Mouse (Mus musculus) heart, adult 11 months (tissue): ENCODE results near the gene Ddt.

Experiments
- DNase-seq: peaks from one replicate; pipeline ENCODE4 v3.0.0; 2022

Ddt gene

DNA sequence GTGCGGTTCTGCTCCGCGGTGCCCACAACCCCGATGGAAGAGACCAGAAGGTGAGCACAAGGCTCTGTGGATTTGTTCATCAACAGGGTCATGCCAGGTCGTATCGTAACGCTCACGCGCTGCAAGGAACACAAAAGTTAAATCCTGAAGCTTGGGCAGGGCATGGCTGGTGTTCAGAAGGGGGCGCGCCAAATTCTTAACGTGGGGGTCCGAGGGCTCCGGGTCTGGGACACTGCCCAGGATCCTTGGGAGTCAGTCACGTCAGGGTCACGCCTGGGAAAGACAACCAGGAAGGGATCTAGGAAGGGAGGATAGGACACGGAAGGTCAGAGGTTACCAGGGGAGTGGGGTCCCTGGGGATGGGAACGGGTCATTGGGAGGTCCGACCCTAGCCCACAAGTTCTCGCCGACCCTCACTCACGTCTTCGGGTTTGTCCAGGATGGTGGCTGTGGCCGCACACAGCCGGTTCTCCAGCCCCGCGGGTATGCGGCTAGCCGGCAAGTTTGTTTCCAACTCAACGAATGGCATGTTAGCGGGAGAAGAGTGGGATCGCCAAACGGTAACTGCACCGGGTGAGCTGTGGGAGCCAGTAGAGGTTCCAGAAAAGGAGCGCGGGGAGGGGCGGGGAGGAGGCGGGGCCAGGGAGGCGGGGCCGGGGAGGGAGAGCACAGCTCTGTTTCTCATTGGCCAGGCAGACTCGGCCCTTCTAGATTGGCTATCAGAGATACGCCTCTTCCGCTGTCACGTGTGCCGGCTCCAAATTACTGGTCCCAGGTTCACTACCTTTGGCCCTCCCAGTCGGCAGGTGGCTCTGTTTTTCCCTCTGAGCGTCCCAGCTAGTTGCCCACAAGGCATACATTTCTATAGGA is at the start of gene Ddt:
TSS of gene Ddt (minus strand) at position 620 of the 870 bp plus-strand sequence.
- peak; percentile 99 for DNase-seq

DNA sequence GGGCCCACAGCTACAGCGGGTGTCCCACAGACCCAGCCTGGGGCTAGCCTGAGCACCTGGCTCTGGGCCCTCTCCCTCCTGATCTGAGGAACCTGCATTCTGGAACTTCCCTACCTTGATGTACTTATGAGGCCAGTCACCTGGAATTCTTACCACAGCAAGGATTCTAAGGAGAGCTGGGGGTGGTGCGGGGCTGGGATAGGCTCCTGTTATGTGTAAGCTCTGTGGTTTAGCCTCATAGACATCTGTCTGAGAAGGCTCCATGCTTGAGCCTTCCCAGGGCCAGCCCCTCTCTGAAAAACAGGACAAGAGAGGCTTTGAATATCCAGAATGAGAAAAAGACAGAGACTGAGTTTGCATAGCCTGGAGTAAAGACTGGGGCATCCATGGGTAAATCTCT is 49.2 kb upstream of the Ddt start, which contains the start of gene Gstt4:
TSS of gene Gstt4 (minus strand) at position 101 of the 400 bp plus-strand sequence.
- no peak for DNase-seq

DNA sequence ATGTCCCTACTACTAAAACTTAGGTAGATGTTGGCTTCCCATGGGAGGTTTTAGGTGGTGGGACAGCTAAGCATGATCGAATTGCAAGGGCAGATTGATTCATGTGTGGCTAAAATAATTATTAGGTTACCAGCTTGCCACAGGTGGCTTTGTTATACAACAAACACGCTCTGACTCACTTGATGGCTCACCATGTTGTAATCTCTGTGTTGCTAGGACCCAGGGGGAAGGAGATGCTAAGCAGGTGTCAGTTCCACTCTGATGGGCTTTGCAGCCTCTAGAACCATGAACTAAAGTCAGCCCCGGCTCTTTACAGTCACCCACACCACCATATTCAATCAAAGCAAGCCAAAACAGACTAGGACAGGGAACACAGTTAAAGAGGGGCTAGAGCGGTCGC is 46.7 kb upstream of the Ddt start:
- peak; percentile 71 for DNase-seq

DNA sequence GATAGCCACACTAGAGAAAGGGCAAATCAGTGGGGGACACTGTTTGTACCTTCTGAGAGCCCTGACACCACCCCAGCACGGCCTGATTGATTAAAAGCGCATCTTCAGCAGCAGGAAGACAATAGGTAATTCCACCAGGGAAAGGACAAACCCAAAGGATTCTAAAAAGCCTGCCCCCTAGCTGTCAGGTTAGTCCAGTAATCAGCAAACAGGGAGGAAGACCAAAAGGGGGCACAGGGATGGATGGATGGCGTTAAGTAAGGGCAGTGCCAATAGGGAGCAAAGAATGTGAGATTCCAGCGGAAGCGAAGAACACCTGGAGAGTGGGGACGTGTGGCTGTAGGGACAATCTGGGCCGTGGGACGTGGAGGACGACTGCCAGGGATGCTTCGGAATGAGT is 45.4 kb upstream of the Ddt start:
- peak; percentile 61 for DNase-seq

DNA sequence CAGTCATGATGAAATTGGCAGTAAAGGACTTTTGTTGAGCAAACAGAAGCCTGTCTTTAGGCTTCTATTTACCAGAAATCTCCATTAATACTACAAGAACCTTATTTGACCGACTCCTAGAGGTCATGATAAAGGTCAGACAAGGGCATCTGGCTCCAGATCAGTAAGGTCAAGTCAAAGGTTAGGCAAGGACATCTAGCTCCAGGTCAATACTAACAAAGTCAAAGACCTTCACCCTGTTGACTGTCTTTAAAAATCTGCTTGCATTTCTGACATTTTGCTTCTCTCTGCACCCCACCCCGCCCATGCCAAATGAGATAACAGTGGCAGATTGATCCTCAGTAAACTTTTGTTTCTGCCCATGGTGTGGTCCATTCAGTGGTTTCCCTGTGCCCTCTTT is 31.0 kb upstream of the Ddt start:
- no peak for DNase-seq

DNA sequence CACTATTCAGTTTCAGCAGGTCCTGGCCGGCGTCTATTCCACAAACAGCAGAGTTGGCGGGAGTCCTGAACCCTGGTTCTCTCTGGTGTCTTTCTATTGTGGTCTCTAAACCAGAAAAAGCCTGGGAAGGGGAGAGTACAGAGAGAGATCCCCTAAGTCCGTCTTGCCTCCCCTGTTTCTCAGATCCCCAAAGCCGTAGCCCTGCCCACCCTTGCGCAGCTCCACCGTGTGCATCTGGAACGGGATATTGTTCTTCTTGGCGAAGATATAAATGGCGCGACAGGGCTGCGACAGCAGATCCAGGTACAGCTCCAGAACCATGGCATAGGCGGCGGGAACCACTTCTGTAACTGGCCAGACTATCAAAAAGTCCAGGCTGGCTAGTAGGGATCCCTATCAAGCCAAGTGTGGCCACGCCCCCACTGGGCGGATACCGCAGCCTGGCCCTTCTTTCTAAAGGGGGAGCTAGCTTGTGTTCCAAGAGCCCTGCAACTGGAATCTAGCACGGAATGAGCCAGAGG is 25.0 kb upstream of the Ddt start, which contains the start of gene Gstt1:
TSS of gene Gstt1 (minus strand) at position 409 of the 521 bp plus-strand sequence.
- peak; percentile 99 for DNase-seq

DNA sequence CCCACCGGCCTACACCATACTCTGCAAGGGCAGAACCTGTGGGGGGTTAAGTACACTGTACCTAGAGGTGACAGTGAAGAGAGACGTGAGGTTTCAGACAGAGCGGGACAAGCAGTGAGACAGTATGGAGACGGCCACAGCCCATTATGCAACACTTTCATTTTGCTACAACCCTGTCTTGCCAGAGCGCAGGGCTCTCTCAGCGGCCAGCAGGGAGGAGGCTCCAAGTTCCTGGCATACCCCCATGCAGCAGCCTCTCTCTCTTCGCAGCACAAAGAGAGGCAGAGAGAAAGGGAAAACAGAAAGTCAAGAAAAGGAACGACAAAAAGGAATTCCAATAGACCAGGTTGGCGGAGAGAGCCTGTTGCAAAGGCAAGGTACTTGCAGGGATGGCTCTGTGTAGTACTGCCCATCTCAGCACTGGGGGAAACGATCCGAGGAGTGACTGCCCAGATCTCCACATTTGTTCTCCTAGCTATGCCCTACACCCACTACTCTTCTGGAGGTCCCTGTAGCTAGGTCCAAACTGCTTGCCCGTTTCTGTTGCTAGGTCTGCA is 24.5 kb upstream of the Ddt start:
- peak; percentile 98 for DNase-seq

DNA sequence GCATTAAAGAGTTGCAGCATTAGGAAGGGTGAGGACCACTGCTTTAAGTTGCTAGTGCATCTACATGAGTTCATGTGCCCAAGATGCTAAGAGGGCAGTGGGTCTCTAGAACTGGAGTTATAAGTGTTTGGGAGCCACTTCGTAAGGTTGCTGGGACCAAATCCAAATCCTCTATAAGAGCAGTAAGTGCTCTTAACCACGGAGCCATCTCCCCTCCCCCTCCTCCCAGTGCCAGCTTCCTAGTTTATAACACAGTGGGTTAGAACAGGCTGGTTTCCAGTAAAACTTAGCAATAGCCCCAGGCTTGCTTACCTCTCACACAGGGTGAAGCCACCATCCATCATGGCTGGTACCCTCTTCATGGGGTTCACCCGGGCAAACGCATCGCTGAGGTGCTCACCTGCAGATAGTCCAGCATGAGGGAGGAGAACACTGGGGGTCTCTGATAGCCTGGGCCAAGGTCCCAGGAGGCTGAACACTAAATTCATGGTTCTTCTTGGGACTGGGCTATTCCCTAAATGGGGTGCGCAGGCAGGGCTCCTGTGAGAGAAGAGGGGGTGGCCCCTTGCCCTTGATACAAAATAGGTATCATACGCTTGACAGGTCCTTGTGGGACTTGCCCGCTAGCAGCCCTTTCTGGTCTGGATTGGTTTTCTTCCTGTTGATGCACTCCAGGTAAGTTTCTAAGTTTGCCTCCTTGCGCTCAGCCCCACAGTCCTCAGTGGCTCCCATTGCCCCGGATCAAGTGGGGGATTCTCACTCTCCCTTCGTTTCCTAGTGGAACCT is 23.7 kb upstream of the Ddt start:
- DNase-seq: peak; percentile 93

DNA sequence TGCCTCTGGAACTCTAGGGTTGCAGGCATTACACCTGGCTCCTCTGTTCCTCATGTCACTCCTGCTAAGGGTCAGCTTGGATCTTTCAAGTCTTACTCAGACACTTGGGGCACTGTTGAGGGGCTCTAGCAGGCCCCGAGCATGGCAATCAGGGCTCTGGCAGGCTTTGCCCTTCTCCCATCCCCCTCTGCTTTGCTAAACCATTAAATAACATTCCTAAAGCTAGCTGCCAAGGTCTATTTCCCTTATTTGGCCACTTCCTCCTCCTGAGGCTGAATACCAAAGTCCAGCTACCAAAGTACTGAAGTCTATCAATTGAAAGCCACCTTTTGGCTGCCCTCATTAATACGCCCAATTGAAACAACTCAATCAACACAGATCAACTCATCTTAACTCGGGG is 21.7 kb upstream of the Ddt start:
- DNase-seq: peak; percentile 93

DNA sequence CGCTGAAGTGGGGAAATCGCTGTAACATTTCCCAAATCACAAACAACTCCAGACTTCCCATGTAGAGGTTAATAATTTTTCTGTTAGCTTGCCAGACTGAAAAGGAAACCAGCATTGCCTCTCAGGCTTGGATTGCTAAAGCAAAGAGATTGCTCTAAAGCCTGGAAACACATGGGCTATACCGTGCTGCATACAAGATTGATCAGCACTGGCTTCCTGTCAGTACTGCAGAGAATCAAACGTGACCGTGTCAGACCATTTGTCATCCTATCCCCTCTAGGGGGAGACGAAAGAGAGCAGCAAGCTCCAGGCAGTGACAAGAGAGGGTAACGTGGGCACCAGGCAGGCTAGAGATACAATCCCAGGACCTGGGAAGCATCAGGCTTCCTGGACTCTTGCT is 17.6 kb upstream of the Ddt start:
- DNase-seq: no peak

DNA sequence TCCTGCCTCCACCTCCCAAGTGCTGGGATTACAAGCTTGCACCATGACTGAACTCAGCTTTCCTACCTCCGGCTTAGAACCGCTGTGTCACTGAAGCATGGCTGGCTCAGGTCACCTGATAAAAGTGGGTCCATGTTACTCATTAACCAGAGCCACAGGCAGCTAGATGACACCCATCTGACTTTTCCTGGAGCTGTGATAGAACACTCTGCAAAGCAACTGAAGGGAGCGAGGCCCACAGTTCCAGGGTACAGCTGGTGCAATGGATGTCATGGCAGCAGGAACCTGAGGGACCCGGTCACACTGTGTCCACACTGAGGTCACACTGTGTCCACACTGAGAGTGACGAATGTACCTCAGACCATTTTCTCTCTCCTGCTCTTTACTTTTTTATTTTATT is 16.6 kb upstream of the Ddt start:
- no peak for DNase-seq

DNA sequence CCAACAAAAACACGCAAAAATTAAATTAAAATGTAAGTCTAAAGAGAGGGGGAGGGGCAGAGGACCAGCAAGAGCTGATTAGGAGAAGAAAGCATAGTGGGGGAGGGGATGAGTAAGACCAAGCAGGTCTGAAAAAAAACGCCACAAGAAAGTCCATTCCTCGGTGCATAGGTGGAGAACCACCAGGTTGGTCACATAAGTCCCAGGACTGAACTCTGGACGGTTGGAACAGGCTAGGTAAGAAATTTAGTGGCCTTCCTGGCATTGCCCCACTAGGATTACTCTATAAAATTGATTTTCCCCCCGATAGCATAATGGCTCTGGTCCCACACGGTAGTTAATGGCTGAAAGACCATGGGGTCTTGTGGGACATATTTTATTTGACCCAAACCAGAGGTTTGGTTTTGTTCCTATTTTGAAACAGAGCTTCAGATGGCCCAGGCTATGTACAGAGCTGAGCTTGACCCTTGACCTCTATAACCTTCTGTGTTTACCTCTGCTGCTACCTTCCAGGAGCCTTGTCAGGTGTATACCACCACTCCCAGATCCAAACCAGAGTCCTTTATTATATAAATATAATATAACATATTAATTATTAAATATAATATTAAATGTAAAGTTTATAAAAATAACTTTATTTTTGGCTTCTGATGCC is 16.0 kb upstream of the Ddt start:
- DNase-seq: peak; percentile 84

DNA sequence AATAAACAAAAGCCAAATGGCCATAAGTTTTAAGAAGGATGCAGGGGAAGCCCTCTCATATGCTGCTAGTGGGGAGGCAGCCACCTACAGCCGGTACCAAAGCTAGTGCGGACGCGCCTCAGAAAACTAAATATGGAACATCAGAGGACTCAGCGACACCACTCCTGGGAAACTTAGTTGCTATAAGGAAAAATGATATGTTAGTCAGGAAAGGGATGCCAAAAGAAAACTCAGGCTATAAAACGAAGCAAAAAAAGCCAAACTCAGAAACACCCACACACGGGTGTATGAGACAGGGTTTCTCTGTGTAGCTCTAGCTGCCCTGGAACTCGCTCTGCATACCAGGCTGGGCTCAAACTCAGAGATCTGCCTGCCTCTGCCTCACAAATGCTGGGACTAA is 15.1 kb upstream of the Ddt start:
- no peak for DNase-seq

DNA sequence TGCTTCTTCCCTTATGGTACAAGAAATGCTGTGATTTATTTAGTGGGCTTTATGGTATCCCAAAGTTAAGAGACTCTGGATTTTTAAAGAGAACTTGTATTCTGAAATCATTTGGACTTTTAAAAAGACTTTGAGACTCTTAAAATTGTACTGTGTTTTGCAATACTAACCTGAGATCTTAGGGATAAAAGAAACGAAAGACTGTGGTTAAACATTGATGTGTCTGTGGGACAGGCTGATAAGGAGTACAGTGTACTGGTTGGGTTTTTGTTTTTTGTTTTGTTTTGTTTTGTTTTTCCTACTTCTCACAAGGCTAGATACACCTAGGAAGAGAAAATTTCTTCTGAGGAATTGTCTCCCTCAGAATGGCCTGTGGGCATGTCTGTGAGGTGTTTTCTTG is 12.2 kb upstream of the Ddt start:
- no peak for DNase-seq

DNA sequence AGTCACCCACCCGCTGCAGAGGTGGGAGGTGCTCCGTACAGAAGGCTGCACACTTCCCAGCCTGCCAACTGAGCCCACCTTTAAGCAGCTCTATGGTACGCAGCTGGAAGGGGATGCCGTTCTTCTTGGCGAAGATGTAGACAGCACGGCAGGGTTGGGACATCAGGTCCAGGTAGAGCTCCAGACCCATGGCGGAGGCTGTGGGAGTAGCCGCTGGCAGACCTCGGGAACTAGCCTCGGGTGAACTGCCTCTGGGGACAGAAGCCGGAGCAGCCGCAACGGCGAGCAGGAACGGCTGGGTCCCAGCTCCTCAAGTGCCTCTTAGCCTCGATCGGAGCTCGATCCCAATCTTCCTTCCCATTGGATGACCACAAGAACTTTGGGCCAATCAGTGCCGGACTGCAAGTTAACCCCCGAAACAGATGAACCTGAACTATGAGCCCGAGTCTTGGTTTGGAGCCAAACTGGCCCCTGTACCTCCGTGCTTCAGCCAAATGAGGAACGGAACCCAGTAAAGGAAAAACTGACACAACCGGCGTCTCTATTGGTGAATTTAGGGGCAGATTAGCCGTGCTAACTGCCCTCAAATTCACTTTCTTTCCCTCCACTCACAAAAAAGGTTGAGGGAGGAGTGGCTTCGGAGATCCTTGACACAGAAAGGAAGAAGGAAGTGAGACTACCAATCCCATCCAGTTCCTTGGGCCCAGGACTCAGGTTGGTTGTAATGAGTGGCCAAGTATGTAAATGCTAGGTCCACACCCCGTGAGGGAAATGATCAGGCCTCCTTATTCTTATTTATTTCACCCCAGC is 7.8 kb upstream of the Ddt start, which contains the start of the genes Gm20441 and Gstt3:
TSS of gene Gm20441 (minus strand) at position 186 of the 810 bp plus-strand sequence.
TSS of gene Gstt3 (minus strand) at position 646 of the 810 bp plus-strand sequence.
- DNase-seq: peak; percentile 99

DNA sequence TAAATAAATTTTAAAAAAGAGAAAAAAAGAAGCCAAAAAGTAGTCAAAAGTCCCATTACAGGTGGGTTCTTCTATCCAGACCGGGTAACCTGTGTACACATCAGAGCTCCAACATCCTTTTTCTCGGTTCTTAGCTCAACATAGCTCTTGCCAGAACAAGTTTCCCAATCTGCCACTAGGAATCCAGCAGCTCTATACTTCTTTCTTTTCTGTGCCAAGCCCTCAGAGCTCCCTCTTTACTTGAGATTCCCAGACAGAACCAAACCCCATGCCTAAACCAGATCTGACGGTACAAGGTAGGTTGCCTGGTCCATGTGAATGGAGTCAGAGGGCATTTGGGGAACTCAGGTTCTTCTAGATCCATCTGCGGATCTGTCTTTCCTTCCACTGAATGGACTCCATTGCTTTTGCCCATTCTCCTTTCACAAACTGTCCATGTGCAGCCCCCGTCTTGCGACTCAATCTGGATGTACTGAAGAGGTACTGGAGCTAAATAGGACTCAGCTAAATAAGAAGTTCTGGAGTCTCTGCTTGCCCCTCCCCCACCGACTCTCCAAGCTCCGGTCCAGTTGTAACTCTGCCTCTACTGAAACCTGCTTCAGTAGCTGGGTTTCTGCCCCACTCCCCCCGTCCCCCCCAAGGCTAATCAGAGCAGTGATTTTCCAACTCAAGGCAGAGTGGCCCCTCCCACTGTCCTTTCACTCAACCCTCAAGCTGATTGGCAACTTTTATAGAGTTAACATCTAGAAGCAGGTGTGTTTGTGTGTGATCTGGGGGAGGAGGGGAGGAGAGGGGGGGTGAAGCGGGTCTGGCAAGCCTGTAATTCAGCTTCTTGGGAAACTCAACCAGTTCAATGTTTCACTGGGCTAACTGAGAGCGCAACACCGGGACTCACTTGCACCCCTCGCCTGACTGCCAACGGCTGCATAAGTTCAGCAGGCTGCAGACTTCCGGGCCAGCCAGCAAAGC is 6.3 kb upstream of the Ddt start:
- DNase-seq: peak; percentile 90

DNA sequence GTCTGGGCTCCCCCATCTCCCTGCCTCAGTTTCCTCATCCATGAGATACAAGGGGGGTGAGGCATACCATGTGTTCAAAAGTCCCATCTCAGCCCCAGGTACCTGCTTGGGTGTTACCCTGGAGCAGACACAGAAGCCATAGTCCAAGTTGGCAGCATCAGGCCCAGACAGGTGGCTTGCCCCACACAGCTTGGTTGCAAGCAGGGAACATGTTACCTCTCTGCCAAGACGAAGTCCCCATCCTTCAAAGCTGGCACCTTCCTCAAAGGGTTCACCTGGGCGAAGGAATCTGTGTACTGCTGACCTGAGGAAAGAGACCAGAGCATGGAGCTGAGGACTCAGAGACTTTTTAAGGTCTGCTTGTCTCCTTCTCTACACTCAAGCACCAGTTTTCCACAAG is 4.7 kb upstream of the Ddt start:
- DNase-seq: peak; percentile 72

DNA sequence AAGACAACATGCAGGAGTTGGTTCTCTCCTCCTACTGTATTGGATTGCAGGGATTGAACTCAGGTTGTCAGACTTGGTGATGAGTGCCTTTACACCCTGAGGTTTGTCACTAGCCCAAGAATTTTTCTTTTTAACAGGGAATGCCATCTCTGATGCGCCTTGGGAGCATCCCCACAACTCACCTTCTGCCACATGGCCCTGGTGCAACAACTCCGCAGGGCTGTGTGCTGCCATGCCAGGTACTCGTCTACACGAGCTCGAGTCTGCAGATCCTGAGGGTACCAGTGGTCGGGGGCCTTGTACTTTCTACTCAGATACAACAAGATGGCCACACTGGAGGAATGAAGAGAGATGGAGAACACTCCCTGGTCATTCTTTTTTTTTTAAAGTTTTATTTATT is 3.3 kb upstream of the Ddt start:
- peak; percentile 88 for DNase-seq

DNA sequence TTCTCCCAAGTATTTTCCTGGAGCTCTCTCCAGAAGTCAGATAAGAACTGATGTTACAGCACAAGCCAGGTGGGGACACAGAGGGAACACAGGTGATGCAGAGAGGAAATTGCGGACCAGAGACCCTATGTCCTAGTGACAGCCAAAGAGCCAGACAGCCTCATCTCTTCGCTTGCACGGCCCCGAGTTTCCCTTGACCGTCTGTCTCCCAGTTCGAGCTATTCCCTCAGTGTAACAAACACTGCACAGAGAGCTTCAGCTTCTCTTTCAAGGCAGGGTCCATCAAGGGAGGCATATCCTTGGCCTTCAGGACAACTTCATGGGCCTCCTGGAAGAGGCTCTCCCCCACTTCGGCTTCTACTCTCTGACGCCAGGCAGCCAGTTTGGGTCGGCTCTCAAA is 1.4 kb upstream of the Ddt start:
- peak; percentile 75 for DNase-seq

DNA sequence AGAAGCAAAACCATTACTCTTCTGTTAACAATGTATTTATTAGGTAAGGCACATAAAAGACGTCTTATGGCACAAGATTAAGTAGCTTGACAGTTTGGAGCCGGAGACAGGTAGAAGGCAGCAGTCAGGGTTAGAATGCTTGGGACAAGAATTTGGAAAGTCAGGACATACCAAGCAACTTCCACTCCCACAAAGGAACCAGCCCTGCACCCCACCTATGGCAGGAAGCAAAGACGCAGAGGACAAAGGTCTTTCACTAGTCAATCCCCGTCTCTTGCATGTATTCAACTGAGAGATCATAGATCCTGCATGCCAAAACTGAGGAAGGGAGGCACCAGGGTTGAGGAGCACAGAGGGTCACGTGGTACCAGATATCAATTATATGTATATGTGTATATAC is 888 bp upstream of the Ddt start:
- peak; percentile 83 for DNase-seq
